Mouse (Mus musculus): ENCODE results near the gene Lrrc8c. TPM values are rescaled to one million over a fixed set of nuclear protein-coding genes. Genes with fewer than 3 reads are reported as not detected.

The Lrrc8c gene
- polyA plus RNA-seq, 1 experiment from 2014 or later, result 10.4 TPM

DNA sequence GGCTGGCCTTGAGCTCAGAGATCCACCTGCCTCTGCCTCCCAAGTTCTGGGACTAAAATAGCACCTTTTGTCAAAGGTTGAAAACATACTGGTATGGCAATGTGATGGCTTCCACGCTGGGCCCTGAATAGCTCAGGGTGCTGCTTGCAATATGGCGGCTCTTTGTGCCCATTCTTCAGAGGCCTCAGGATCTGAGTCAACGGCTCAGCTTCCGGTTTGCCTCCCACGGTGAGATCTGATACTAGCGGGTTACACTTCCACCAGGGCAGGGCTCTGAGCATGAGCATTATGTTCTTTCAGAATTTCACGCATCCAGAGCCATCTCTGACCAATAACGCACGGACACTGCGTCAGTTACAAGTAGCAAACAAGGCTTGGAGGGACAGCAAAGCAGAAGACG, 120.2 kb downstream of the Lrrc8c start:
- Histone ChIP-seq H3K27ac (ENCODE audit: low read length) (no peak overlapping the region), H3K36me3 (ENCODE audit: control insufficient read depth, insufficient read depth, low read length) (no peaks in the 10 kb centered on the region), H3K4me1 (ENCODE audit: control insufficient read depth, insufficient read depth, low read length) (no peaks in the 10 kb centered on the region), H3K9me3 (replicated peaks; ENCODE audit: control insufficient read depth, low read length, poor library complexity, severe bottlenecking) (no peaks in the 10 kb centered on the region), H3K4me2 (ENCODE audit: low read length) (no peak overlapping the region), H3K27me3 (ENCODE audit: control insufficient read depth, insufficient read depth, low read depth, low read length) (no peaks in the 10 kb centered on the region), H3K4me3 (ENCODE audit: low read depth, low read length) (no peak overlapping the region), H3K9ac (ENCODE audit: low read depth, low read length) (no peak overlapping the region)
- WGBS, result 95% methylated on average over 11 of the region's 11 CpGs
- no peak for ATAC-seq

DNA sequence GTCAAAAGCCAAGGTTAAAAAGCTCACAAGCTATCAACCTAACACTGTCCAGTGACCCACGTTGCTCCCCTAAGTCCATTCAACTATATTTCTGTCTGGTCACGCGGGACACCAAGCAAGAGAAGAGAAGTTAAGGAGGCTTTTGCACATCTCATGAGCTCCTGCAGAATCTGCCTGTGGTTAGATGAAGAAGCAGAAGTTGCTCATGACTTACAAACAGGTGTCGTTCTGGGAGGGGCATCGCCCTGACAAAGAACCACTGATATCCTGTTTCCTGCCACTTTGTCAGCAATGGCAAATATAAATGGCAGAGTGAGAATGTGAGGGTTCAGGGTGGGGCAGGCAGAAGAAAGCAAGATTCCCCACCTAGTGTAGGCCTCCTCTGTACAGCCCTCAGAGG, 123.3 kb downstream of the Lrrc8c start:
- no peak for ATAC-seq
- H3K27me3 ChIP-seq (ENCODE audit: control insufficient read depth, insufficient read depth, low read depth, low read length), result no peaks in the 10 kb centered on the region
- no peaks in the 10 kb centered on the region for H3K36me3 ChIP-seq (ENCODE audit: control insufficient read depth, insufficient read depth, low read length)
- H3K9ac ChIP-seq (ENCODE audit: low read depth, low read length), result no peak overlapping the region
- no peaks in the 10 kb centered on the region for H3K4me1 ChIP-seq (ENCODE audit: control insufficient read depth, insufficient read depth, low read length)
- no peak overlapping the region for H3K4me2 ChIP-seq (ENCODE audit: low read length)
- WGBS, result 91% methylated on average over 5 of the region's 5 CpGs
- no peaks in the 10 kb centered on the region for H3K9me3 ChIP-seq (replicated peaks; ENCODE audit: control insufficient read depth, low read length, poor library complexity, severe bottlenecking)
- no peak overlapping the region for H3K27ac ChIP-seq (ENCODE audit: low read length)
- H3K4me3 ChIP-seq (ENCODE audit: low read depth, low read length), result no peak overlapping the region

DNA sequence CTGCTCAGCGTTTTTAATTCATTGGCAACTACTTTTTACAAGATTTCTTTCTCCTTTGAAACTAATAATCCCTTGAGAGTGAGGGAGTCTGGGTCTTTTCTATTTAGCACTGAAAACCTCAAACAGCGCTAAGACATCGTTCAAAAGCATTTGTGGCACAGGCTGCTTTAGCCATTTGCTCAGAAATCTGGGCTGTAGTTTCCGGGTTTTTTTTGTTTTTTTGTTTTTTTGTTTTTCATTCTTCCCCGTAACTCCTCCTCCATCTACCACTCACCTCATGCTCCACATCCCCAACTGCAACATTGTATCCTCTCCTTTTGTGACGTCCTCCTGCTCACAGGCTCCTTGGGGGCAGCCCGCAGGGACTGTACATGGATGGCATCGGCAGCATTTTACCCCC, 124.1 kb downstream of the Lrrc8c start:
- H3K4me2 ChIP-seq (ENCODE audit: low read length), result no peak overlapping the region
- H3K4me3 ChIP-seq (ENCODE audit: low read depth, low read length), result no peak overlapping the region
- H3K27ac ChIP-seq (ENCODE audit: low read length), result no peak overlapping the region
- no peak overlapping the region for H3K9ac ChIP-seq (ENCODE audit: low read depth, low read length)
- no peaks in the 10 kb centered on the region for H3K9me3 ChIP-seq (replicated peaks; ENCODE audit: control insufficient read depth, low read length, poor library complexity, severe bottlenecking)
- no peaks in the 10 kb centered on the region for H3K27me3 ChIP-seq (ENCODE audit: control insufficient read depth, insufficient read depth, low read depth, low read length)
- WGBS, result 57% methylated on average over 8 of the region's 8 CpGs
- H3K4me1 ChIP-seq (ENCODE audit: control insufficient read depth, insufficient read depth, low read length), result no peaks in the 10 kb centered on the region
- no peak for ATAC-seq
- no peaks in the 10 kb centered on the region for H3K36me3 ChIP-seq (ENCODE audit: control insufficient read depth, insufficient read depth, low read length)

DNA sequence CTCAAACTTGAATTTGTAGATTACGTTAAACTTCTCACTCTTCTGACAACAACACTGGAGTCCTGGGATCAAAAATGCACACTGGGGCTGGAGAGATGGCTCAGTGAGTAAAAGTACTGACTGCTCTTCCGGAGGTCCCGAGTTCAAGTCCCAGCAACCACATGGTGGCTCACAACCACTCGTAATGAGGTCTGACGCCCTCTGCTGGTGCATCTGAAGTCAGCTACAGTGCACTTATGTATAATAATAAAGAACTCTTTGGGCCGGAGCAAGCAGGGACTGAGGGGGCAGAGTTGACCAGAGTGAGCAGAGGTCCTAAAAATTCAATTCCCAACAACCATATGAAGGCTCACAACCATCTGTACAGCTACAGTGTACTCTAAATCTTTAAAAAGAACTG, 125.0 kb downstream of the Lrrc8c start:
- H3K4me3 ChIP-seq (ENCODE audit: low read depth, low read length), result no peak overlapping the region
- H3K9me3 ChIP-seq (replicated peaks; ENCODE audit: control insufficient read depth, low read length, poor library complexity, severe bottlenecking), result no peaks in the 10 kb centered on the region
- WGBS, result 91% methylated on average over 6 of the region's 6 CpGs

DNA sequence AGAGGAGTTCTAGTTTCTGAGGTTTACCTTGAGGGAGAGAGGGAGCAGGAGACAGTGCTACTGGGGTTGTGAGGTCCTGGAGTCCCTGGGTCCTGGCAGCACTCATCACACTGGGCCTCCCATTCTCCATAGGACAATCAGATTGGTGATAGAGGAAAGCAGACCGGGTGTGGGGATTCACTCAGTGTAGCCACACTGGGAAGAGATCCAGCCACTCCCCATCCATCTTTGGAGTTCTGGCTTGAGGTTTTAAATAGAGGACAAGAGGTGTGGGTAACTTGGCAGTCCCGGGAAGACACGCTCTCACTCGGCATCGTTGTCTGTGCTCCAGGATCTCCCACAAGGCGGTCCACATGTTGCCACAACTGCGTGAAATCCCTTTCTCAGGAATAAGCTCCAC, 127.9 kb downstream of the Lrrc8c start:
- no peaks in the 10 kb centered on the region for H3K4me1 ChIP-seq (ENCODE audit: control insufficient read depth, insufficient read depth, low read length)
- no peak overlapping the region for H3K4me2 ChIP-seq (ENCODE audit: low read length)
- no peak overlapping the region for H3K9ac ChIP-seq (ENCODE audit: low read depth, low read length)
- H3K27me3 ChIP-seq (ENCODE audit: control insufficient read depth, insufficient read depth, low read depth, low read length), result no peaks in the 10 kb centered on the region
- no peak for ATAC-seq
- H3K27ac ChIP-seq (ENCODE audit: low read length), result no peak overlapping the region
- no peak overlapping the region for H3K4me3 ChIP-seq (ENCODE audit: low read depth, low read length)
- WGBS, result 90% methylated on average over 7 of the region's 7 CpGs
- no peaks in the 10 kb centered on the region for H3K9me3 ChIP-seq (replicated peaks; ENCODE audit: control insufficient read depth, low read length, poor library complexity, severe bottlenecking)
- H3K36me3 ChIP-seq (ENCODE audit: control insufficient read depth, insufficient read depth, low read length), result no peaks in the 10 kb centered on the region

More for the DNA sequence above, 125.0 kb downstream of the Lrrc8c start:
- H3K27ac ChIP-seq (ENCODE audit: low read length), result no peak overlapping the region
- no peak overlapping the region for H3K4me2 ChIP-seq (ENCODE audit: low read length)
- no peaks in the 10 kb centered on the region for H3K27me3 ChIP-seq (ENCODE audit: control insufficient read depth, insufficient read depth, low read depth, low read length)
- H3K9ac ChIP-seq (ENCODE audit: low read depth, low read length), result no peak overlapping the region
- no peak for ATAC-seq
- no peaks in the 10 kb centered on the region for H3K4me1 ChIP-seq (ENCODE audit: control insufficient read depth, insufficient read depth, low read length)
- H3K36me3 ChIP-seq (ENCODE audit: control insufficient read depth, insufficient read depth, low read length), result no peaks in the 10 kb centered on the region

- no peaks in the 10 kb centered on the region for H3K36me3 ChIP-seq (ENCODE audit: control insufficient read depth, insufficient read depth, low read length)
These were observed 129.6 kb downstream of the Lrrc8c start for GRCm38 (mm10) chr5:105648648-105649287.

DNA sequence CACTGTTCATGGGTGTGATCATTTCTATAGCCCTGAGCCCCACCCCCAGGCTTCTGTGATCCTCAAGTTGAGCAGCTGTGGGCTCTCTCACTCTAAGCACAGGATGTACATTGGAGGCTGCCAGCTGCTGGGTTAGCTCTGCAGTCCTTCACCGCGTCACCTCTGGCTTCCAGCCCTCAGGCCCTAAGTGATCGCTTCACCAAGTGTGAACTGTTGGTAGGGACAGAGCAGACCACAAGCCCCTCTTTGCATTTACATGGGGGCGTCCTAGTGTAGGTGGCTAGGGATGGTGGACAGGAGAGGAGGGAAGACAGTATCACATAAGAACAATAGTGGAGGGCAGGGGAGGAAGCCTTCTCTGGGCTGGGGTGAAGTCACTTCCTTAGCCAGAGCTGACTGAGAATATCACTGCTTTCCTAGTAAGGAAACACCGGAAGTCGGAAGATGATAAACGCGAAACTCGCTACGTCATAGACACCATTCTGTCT, 130.4 kb downstream of the Lrrc8c start:
- WGBS, result 94% methylated on average over 10 of the region's 10 CpGs

More at GRCm38 (mm10) chr5:105648648-105649287, 129.6 kb downstream of the Lrrc8c start:
- no peaks in the 10 kb centered on the region for H3K9me3 ChIP-seq (replicated peaks; ENCODE audit: control insufficient read depth, low read length, poor library complexity, severe bottlenecking)
- H3K27me3 ChIP-seq (ENCODE audit: control insufficient read depth, insufficient read depth, low read depth, low read length), result no peaks in the 10 kb centered on the region
- no peak for ATAC-seq
- no peaks in the 10 kb centered on the region for H3K4me1 ChIP-seq (ENCODE audit: control insufficient read depth, insufficient read depth, low read length)
- no peak overlapping the region for H3K4me3 ChIP-seq (ENCODE audit: low read depth, low read length)
- H3K9ac ChIP-seq (ENCODE audit: low read depth, low read length), result no peak overlapping the region
- WGBS, result 54% methylated on average over 7 of the region's 7 CpGs
- no peak overlapping the region for H3K27ac ChIP-seq (ENCODE audit: low read length)
- H3K4me2 ChIP-seq (ENCODE audit: low read length), result no peak overlapping the region

GRCm38 (mm10) chr5:105650728-105651479, 131.7 kb downstream of the Lrrc8c start:
- H3K4me3 ChIP-seq (ENCODE audit: low read depth, low read length), result no peak overlapping the region
- H3K27ac ChIP-seq (ENCODE audit: low read length), result no peak overlapping the region
- no peaks in the 10 kb centered on the region for H3K27me3 ChIP-seq (ENCODE audit: control insufficient read depth, insufficient read depth, low read depth, low read length)
- no peak for ATAC-seq
- H3K36me3 ChIP-seq (ENCODE audit: control insufficient read depth, insufficient read depth, low read length), result no peaks in the 10 kb centered on the region
- H3K9ac ChIP-seq (ENCODE audit: low read depth, low read length), result no peak overlapping the region
- WGBS, result 90% methylated on average over 8 of the region's 8 CpGs
- H3K4me1 ChIP-seq (ENCODE audit: control insufficient read depth, insufficient read depth, low read length), result peaks cover 3% of the 10 kb centered on the region; the same call in 1 of the 2 replicates
- no peaks in the 10 kb centered on the region for H3K9me3 ChIP-seq (replicated peaks; ENCODE audit: control insufficient read depth, low read length, poor library complexity, severe bottlenecking)
- no peak overlapping the region for H3K4me2 ChIP-seq (ENCODE audit: low read length)

More for the DNA sequence above, 130.4 kb downstream of the Lrrc8c start:
- no peak overlapping the region for H3K4me3 ChIP-seq (ENCODE audit: low read depth, low read length)
- no peak overlapping the region for H3K4me2 ChIP-seq (ENCODE audit: low read length)
- no peaks in the 10 kb centered on the region; the same call in 1 of the 2 replicates for H3K4me1 ChIP-seq (ENCODE audit: control insufficient read depth, insufficient read depth, low read length)
- no peak overlapping the region for H3K27ac ChIP-seq (ENCODE audit: low read length)
- H3K27me3 ChIP-seq (ENCODE audit: control insufficient read depth, insufficient read depth, low read depth, low read length), result no peaks in the 10 kb centered on the region
- no peak for ATAC-seq
- H3K36me3 ChIP-seq (ENCODE audit: control insufficient read depth, insufficient read depth, low read length), result no peaks in the 10 kb centered on the region
- no peak overlapping the region for H3K9ac ChIP-seq (ENCODE audit: low read depth, low read length)
- H3K9me3 ChIP-seq (replicated peaks; ENCODE audit: control insufficient read depth, low read length, poor library complexity, severe bottlenecking), result no peaks in the 10 kb centered on the region

- Histone ChIP-seq H3K4me2 (ENCODE audit: low read length) (no peak overlapping the region), H3K27me3 (ENCODE audit: control insufficient read depth, insufficient read depth, low read depth, low read length) (no peaks in the 10 kb centered on the region), H3K4me3 (ENCODE audit: low read depth, low read length) (no peak overlapping the region), H3K9me3 (replicated peaks; ENCODE audit: control insufficient read depth, low read length, poor library complexity, severe bottlenecking) (no peaks in the 10 kb centered on the region), H3K9ac (ENCODE audit: low read depth, low read length) (no peak overlapping the region), H3K36me3 (ENCODE audit: control insufficient read depth, insufficient read depth, low read length) (no peaks in the 10 kb centered on the region), H3K27ac (ENCODE audit: low read length) (no peak overlapping the region), H3K4me1 (ENCODE audit: control insufficient read depth, insufficient read depth, low read length) (peaks cover 3% of the 10 kb centered on the region; the same call in 1 of the 2 replicates)
- no peak for ATAC-seq
- WGBS, result 86% methylated on average over 11 of the region's 11 CpGs
These were observed 132.4 kb downstream of the Lrrc8c start for GRCm38 (mm10) chr5:105651561-105651991.

All from midbrain, embryonic 16.5 days (tissue).